Mouse (Mus musculus) layer of hippocampus, adult 11-12 months (tissue): ENCODE measurements at regions not wholly inside any gene's neighbourhood (a gene's known extent, or its start where the extent isn't known, plus 50 kb on each side); places are given as distances from the start of the nearest gene placed in this dataset.

Source experiments
- DNase-seq: peaks from one replicate; pipeline ENCODE4 v3.0.0; 2022; ENCODE audit warnings: low spot score

DNA sequence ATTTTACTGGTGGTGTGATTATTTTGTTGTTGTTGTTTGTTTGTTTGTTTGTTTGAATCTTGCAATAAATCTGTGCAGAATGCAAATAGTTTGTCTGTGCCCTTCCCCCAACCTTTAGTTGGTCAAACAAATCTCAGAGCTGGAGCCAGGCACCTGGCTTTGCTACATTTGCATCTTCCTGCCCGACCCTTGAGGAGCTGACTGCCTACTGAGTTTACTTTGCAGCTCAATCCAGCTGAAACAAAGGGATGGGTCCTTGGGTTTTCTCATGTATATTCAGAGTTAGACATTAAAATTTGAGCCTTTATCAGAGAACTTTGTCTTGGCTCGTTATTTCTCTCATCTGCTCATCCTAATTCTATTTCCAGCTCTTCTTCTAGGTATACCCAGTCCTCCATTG lies 79.4 kb upstream of the BC030870 start:
- DNase-seq = no peak

DNA sequence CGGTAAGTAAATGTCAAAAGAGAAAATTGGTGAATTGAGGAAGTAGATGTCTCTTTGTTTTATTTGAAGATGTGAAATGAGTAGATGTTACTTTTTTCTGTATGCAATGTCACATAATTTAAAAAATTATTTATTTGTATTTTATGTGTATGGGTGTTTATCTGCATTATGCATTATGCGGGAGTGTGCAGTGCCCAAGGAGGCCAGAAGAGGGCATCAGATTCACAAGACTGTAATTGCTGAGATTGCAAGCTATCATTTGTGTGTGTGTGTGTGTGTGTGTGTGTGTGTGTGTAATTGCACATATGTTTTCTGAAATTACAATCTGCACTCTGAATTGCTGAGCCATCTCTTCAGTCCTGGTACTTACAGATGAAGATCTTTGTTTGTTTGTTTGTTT lies 76.8 kb upstream of the BC030870 start:
- DNase-seq = no peak

DNA sequence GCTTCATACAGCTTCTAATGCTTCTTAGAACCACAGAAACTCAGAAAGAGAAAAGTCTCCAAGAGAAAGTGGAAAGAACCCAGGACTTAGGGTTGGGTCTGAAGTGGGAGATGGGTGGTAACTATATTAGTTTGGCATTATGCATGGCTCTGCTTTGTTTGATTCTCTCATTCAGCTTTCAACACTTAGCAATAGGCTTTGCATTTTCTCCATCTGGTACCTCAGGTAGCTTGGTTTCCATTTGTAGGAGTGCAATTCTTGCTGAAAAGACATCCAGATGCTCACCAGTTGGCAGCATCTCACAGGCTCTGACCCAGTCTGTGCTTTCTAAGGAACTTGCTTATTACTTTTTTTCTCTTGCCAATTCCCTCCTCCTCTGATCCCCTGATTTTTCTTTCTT lies 65.3 kb upstream of the BC030870 start:
- DNase-seq = peak; percentile 7

DNA sequence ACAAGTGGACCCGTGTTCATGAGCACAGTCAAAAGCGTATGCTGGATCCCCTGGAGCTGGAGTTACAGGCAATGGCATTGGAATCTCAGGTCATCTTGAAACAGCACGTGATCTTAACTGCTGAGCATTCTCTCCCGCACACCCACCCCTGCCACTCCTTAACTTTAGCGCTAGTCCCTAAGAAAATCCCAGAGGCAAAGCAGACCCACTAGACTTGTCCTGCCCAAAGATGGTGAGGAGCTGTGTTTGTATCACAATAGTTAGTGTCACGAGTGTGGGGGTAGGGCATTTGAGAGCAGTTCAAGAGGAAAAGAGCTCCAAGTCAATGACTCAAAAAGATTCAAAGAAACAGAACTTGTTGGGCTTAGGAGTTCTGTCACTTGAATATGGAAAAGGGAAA lies 64.9 kb upstream of the BC030870 start:
- no peak for DNase-seq

DNA sequence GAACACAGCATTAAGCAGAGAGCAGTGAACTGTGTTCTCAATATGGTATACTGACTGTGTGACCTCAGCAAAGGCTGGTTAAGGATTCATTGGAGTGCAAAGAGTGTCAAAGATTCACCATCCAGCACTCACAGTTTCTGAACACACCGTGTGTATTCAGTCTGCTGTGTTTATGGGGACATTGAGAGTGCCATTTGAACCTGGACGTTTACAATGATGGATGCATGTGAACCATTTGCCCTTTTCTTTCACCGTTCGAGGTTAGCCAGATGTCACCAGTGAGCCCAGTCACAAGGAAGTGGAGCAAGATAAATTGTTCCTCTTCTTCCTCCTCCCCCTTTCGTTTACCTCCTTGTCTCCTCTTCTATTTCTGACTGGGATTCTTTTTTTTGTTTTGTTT lies 53.0 kb upstream of the BC030870 start:
- DNase-seq = no peak

DNA sequence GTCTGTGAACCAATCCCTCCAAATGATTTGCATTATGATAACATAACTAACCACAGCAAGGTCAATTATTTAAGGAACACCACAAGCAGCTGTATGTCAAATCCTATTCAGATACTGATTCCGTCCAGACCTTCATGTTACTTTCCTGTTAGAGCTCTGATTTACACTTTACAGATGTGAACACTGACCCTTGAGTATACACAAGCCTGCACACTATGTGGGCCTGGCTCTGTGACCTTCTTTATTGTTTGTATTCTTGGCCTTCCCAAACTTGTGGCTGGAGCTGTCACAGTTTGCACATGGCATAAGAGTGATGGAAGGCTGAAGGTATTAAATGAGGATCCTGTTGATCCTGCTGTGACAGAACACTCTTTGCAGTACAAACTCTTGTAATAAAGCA lies 51.1 kb upstream of the BC030870 start:
- no peak for DNase-seq
